Mouse (Mus musculus): ENCODE measurements around the gene Dalrd3.
"Not testable (repeated sequence)": the region's sequence is repeated elsewhere in the genome, so short reads cannot be mapped to it uniquely, and the experiment has no call there.

The Dalrd3 gene

DNA sequence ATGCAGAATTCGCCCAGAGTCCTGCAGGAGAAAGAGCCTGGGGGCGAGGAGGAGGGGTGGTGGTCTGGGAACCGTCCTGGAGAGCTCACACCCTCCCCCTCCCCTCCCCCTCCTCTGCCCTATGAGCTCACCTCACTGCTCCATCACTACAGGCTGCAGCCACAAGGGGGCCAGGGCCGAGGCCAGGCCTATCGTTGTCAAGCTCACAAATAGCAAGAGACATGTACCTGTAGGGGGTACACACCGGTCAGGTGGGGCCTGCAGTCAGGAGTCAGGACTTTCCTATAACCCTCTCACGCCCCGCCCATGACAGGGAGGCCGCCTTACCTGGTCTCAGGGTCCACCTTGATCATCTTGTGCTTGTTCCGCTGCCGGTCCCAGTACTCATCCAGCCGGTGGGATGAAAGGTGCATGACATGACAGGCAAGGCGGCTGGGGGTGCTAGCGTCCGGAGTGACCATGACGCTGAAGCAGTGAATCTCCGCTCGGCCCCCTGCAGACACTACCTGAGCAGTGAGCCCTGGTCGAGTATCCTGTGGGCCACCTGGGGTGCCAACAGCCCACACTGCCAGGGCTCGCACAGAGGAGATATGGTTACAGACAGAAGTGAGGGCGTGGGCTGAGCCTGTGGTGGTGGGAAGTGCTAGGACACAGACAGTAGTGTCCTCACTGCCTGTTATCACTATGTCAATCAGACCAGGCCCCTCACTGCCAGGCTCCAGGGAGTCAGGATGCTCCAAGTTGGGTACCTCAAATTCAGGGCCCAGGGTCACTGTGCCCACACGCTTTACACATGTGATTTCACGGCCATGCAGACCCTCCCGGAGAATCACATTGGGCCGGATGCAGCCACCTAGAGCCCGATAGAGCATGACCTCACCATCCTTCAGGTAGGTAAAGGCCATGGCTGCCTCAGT lies 4.3 kb downstream of the Dalrd3 start:
- DNase-seq, result peak; percentile 82

DNA sequence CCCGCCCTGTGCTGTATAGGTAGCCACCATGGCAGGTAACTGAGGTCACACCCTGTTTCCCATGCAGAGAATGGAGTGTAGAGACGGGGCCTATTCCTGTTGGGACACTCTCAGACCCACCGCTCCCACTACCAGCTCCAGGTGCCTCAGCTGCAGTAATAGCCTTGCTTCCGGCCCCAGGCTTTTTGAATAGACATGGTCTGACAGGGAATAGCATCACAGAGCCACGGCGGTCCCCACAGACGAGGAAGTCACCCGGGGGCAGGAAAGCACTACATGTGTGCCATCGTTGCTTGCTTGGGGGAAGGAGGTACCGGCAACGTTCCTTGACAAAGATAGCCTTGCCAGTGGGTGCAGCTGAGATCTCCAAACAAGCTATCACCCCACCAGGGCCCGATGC lies 5.2 kb downstream of the Dalrd3 start:
- DNase-seq, result no peak

DNA sequence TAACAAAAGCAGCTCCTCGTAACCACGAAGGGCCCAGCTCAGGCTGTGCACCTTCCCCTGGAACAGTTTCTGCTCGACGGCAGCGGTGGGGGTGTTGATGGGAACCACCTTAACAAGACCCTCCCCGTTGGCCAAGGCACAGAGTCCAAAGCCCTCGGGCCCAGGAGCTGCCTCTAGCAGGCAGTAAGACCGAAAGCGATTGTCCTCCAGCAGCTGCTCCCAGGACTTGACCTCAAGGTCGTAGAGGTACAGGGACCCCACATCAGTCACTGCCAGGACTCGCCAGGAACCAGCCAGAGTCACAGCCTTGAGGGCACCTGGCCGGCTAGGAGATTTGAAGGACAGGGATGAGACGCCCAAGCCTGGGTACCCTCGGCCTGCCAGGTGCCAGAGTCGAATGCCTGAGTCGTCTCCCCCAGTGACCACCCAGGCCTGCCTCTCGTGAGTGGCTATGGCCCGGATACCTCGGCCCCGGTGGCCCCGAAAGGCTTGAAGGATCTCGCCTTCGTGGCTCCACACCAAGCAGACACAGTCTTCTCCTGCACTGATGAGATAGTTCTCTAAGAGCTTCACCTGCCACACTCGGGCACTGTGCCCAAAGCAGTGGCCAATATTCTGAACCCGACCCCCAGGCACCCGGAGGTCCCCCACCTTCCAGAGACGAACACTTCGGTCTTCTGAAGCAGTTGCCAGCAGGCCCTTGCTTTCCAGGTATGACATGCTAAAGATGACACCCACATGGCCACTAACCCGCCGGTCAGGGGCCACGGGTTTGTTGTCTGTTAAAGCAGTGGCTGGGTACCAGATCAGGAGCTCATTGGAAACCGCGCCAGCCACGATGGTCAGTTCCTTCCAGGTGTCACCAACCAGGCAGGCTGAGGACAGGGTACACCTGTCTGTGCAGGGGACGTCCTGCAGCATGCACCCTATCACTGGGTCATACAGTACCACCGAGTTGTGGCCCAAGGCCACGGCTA lies 5.9 kb downstream of the Dalrd3 start:
- DNase-seq, result peak; percentile 11

DNA sequence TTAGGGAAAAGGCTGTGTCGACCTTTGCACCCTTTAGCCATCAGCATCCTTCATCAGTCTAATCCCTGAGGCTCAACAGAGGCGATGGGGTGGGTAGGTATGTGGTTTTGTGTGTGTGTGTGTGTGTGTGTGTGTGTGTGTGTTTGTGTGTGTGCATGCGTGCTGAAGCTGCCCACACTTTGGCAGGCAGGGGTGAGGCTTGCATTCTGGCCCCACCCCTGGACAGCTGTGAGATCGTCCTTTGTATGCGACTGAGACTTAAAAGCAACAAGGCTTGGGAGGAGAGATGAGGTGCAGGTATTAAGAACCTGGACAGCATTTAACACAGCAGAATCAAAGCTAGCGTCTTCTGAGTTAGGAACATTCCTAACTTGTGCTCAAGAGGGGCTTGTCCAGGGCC lies 7.3 kb downstream of the Dalrd3 start:
- DNase-seq, result no peak

DNA sequence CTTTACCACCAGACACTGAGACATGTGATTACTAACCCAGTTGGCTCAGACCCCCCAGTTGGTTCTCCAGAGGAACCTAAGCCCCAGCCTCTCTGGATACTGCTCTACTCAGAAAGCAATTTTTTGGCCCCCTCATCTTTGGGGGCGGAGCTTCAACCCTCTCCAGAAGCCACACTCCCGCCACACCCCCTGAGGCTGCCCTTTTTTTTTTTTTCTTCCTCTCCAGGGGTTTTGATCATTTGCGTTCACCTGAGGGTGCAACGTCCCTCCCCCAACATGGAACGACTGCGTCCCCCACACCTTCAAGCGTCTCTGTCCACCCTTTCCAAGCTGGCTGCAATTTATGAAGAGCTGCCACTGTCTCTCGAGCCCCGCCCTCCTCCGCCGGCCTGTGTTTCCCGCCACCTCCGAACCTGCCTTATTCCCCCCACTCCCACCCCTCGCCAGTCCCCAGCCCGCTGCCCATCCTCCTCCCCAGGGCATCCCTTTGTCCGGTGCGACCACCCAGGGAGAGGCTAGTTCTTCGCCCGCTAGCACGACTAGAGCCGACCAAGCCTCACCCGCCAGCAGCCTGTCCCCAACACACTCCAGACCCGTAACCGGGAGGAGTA lies 8.4 kb downstream of the Dalrd3 start:
- DNase-seq, result peak; percentile 61

DNA sequence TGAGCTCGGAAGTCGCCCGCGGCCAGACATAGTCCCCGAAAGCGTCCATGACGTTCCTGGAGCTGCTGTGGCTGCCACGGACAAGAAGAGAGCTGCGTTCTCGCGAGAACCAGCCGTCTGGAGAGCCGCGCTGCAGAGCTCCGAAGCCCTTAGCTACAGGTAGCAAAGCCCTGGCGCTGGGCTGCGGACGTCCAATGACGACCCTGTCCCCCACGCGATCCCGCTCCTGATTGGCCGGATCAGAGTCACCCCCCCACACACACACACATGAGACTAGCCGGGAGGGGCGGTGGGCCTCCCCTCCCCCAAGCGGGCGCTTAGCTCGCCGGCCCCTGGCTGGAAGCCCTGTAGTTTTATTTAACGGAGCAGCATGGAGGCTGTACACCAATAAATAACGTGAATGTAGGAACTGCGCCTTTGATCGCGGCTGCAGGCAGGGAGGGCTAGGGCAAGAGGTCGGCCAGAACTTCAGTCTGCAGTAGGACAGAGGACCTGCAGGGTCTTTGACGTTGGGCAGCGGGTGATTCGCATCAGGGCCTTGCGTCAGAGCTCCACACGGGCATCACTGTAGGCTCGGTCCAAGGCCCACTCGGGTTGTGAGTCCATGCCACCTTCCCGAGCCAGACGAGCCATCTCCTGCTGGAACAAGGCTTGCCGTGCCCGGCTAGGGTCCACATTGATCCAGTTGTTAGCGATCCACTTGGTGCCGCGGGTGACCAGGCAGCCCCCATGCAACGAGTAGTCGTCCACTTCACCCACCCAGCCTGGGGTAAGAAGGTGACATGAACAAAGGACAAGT lies 9.1 kb downstream of the Dalrd3 start, which contains the start of gene Wdr6:
TSS of gene Wdr6 (minus strand) at position 195 of the 799 bp plus-strand sequence.
- DNase-seq, result peak; percentile 94

DNA sequence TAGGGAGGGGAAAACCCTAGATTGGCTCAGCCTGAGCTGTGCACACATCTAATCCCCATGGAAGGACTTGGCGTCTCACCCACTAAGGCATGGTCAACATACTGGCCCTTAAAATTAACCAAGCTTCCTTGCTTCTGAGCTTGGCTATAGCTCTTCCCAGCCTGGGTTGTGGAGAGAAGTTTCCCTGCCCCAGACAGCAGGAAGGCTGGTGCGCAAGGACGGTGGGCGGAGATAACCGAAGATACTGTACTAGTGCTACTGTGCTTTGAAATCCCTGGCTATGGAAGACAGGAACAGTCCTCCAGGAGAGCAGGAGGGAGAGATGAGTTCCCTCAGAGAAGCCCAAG lies 9.6 kb downstream of the Dalrd3 start:
- DNase-seq, result peak; percentile 11

DNA sequence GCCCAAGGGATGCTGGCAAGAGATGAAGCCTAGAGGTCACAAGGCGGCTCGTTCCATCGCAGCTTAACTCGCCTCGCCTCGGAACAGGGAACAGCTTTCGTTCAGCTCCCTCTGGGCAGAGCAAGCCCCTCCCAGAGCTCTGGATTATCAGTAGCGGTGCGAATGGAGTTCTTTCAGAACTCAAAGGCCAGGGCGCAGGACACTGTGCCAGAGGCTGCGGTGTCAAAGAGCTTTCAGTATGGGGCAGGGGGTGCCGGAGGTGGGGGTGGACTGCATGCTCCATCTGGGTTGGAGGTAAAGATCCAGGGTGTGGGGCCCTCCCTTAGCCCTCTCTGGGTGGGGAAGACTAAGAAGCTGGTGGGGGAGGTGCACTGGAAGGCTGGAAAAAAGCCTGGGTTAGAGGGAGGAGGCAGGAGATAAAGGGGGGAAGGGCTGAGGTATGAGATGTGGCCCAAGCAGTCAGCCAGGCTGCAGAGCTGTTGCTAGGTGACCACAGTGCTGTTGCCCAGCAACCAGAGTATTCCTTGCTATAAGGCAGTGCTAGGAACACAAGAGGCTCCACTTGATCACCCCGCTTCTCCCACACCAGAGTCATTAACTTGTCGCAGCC lies 18.0 kb downstream of the Dalrd3 start:
- no peak for DNase-seq

DNA sequence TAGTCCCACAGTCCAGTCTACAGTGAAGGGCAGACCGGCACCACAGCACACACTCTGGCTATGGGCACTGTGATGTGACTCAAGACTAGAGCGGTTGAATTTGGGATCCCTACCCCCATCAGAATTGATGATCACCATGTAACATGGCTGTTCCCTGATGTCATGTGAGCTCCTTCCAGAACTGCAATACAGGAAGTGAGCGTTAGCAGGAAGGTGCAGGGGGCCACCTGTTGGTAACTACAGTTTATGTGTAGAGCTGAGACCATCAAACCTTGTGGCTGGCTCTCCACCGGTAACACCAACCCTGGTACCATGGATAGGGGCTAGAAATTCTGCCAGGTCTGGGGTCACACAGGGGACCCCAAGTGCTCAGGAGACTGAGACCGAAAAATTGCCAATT lies 19.5 kb downstream of the Dalrd3 start:
- peak; percentile 61 for DNase-seq

DNA sequence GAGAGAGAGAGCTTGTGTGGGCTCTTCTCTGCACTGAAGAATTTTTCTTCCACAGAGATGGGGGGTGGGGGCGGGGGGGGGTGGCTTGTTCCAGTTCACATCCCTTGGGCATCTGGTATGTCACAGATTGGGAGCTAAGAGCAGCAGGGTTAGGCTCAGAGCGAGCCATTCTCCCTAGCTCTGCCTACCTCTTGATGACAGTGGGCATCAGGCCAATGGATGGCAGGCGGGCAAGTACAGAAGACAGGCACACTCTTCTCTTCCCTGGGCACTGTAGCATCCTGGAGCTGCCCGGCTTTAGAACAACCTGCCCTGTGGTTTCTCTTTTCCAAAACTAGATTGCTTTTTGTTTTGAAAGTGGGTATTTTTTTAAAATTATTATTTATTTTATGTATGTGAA lies 21.8 kb downstream of the Dalrd3 start:
- DNase-seq, result no peak

DNA sequence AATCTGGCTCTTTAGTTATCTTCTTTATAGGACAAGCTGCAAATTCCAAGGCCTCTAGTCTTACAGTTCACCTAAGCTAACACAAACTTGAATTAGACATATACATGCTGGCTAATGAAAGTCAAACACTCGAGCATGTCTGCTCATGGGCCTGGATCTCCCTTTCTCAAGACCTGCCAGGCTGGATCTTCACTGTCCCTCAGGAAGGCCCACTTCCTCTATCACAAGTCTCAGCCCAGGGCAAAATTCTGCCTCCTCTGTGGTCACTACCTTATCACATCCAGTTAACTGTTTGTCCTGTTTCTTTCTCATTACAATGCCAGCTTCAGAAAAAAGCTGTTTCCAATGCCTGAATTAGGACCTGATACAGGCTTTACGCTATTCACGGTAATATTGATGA lies 24.7 kb downstream of the Dalrd3 start:
- DNase-seq, result no peak

DNA sequence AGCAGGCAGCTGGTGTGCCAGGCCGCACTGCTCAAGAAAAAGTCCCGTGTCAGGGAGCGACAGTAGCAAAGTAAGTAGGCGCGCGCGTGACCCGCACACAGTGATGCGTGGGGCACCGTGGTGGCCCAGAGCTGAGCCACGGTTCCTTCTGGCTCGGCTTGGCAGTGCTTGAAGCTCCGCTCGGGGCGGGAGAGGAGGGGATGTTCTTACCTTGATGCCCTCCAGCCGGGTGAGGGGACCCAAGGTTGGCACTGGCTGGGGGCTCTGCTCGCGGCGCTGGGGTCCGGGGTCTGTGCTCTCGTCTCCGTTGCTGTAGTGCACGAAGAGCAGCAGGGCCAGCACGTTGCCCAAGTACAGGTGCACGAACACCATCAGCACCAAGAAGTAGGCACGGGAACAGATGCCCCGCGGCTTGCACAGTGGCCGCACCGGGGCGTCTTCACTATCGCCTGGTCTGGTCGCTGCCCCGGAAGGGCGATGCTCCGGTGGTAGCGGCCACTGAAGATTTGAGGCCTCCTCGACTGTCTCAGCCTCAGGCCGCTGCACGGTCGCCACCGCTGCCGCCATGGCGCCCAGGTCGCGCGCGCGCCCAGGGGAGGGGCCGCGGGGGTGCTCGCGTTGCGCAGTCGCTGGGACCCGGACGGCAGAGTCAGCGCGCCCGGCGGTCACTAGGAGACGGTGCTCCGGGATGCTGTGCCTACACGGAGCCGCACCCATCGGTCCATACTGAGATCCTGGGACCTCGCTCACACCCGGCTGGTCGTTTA lies 27.5 kb downstream of the Dalrd3 start, which contains the start of gene P4htm:
TSS of gene P4htm (minus strand) at position 670 of the 767 bp plus-strand sequence.
- peak; percentile 64 for DNase-seq

DNA sequence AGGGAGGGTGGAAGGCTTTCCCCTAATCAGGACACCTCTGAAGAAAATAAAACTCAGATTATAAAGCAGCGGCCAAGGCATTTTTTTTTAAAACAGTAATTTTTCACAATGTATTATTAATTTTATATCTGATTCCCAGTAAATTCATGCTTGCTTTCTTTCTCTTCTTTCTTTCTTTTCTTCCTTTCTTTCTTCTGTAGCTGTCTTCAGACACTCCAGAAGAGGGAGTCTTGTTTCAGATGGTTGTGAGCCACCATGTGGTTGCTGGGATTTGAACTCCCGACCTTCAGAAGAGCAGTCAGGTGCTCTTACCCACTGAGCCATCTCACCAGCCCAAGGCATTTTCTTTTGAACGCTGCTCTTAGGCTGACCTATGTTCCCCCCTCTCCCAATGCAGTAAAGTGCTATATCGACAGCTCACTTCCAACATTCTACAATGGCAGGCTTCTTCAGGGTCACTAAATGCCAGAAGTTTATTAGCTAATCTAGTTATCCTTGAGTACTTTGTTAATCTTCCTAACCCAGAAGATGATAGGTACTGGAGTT lies 29.4 kb downstream of the Dalrd3 start:
- no peak for DNase-seq

DNA sequence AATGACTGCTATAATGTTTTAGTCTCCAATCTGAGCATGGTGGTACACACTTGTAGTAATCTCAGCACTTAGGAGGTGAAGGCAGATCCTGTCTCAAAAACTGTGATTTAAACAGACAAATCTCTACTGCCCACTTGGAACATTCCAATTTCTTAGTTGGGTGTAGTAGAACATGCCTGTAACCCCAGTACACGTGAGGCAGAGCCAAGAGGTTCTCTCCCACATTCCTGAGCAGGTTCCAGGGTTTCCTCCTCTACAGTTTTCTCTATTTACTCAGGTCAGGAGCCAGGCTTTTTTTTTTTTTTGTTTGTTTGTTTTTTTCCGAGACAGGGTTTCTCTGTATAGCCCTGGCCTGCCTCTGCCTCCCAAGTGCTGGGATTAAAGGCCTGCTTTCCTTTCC lies 30.3 kb downstream of the Dalrd3 start:
- no peak for DNase-seq

DNA sequence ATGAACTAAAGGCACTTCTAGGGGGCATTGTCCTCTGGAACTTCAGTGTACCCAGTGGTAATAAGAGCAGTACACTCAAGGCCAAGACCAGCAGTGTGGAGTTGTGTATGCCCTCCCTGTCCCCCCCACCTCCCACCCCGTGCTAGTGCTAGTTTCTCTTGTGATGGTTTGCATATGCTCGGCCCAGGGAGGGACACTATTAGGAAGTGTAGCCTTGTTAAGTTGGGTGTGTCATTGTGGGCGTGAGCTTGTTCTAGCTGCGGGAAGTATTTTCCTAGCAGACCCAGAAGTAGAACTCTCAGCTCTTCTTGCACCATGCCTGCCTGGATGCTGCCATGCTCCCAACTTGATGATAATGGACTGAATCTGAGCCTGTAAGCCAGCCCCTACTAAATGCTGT lies 32.3 kb downstream of the Dalrd3 start:
- no peak for DNase-seq

DNA sequence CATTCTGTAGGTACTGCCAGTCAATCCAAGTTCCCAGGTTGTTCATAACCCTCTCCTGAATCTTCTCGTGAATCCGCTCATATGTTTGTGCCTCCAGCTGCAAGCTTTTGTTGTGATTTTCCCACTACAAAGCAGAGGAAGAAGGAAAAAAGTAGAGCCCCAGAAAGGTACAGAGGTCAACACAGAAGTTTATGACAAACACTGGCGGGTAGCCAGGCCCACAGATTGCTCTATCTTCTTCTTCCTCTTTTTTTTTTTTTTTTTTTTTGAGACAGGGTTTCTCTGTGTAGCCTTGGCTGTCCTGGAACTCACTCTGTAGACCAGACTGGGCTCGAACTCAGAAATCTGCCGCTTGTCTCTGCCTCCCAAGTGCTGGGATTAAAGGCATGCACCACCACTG lies 38.2 kb downstream of the Dalrd3 start:
- not testable (repeated sequence) for DNase-seq

DNA sequence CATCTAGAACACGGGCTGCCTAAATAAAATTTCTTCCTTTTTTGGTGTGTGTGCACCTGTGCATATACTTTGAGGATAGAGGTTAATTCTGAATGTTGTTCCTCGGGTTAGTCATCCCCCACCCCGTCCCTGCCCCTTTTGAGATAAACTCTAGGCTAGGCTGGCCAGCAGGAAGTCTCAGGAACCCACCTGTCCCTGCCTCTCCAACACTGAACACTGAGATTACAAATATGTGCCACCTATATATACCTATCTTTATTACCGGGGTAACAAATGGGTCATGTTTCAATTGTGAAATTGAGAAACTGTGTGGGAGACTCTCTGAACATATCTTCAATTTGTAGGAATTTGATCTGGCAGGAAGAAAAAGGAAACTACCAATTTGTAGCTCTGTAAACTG lies 39.2 kb downstream of the Dalrd3 start:
- no peak for DNase-seq

DNA sequence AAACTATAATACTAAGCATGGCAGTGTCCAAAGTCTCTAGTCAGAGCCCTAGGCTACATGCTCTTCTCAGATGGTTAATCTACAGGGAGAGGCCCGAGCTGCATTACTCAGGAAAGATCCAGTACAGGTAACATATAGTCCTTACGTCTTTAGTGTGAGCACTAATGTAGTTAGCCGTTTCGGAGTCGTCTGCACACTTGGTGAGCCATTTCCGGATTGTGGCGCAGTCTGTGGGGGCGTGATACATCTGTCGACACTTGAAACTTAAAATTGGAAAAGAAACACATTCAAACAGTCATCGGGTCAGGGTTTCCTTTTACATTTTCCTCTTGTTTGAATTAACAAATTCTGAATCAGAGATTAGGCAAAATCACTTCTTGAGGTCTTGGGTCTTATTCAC lies 41.8 kb downstream of the Dalrd3 start:
- no peak for DNase-seq

DNA sequence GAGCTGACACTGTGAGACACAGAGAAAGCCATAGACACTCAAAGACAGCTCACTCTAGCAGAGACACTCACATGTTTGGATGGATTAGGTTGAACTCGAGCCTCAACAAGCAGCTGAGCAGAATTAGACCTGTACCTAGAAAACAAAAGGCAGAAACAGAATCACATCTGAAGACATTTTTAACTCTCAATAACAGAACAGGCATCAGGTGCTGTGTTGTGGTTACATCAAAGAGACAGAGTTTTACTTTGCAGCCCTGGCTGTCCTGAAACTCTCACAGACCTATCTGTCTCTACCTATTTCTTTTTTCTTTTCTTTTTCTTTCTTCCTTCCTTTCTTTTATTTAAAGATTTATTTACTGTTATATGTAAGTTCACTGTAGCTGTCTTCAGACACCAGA lies 47.6 kb downstream of the Dalrd3 start:
- no peak for DNase-seq
